In genomic region chr10:40446088-40446604, GRCm38 (mm10) we compare ENCODE assay signal across 15 mouse cellular contexts.
DNase-seq lines count a peak whose midpoint lies in the region; ATAC-seq and TF ChIP-seq lines count a peak whose summit lies in the region.
"Had no signal": no experiment of that assay in that cellular context is flagged by ENCODE, and none has a peak within 500 bp of the region (broad histone marks: within the 10 kb centered on the region; RNA-seq: fewer than 3 reads in every experiment).

No protein-coding gene starts in this region.

- no peak for ATAC-seq in heart, postnatal 0 days (ENCODE audit: insufficient read depth, low read depth)
- ATAC-seq in hindbrain, embryonic 15.5 days (ENCODE audit: low FRiP score, low read depth): no peak

- TF ChIP-seq EP300 in heart, postnatal 0 days (IDR thresholded peaks at IDR 0.05; ENCODE audit: low read depth): no peak

- WGBS in heart, postnatal 0 days: 48% methylated on average over 3 of the region's 3 CpGs
- WGBS in hindbrain, embryonic 15.5 days: 45% methylated on average over 3 of the region's 3 CpGs
- WGBS in olfactory bulb, adult 2 months: 19% methylated on average over 3 of the region's 3 CpGs

- peaks cover 7% of the 10 kb centered on the region for H3K4me1 ChIP-seq in heart, postnatal 0 days (ENCODE audit: control insufficient read depth, insufficient read depth)
- H3K4me1 ChIP-seq in hindbrain, embryonic 15.5 days (replicated peaks): peaks cover 35% of the 10 kb centered on the region
- peaks cover 16% of the 10 kb centered on the region for H3K4me1 ChIP-seq in olfactory bulb, adult 2 months (ENCODE audit: control insufficient read depth, insufficient read depth, low read length)

- no peak for TF ChIP-seq CTCF in heart, postnatal 0 days (IDR thresholded peaks at IDR 0.05; ENCODE audit: low read depth)
- no peak for TF ChIP-seq CTCF in olfactory bulb, adult 2 months (IDR thresholded peaks at IDR 0.05; ENCODE audit: insufficient read depth, low read depth, low read length)

- TF ChIP-seq POLR2A in olfactory bulb, adult 2 months (IDR thresholded peaks at IDR 0.05; ENCODE audit: insufficient read depth, low read depth, low read length): no peak

- peak overlapping the region; percentile 15; the same call in 1 of the 2 replicates for H3K27ac ChIP-seq in heart, postnatal 0 days (ENCODE audit: low read depth)
- peak overlapping the region; percentile 56 for H3K27ac ChIP-seq in hindbrain, embryonic 15.5 days (replicated peaks)
- peak overlapping the region; percentile 93 for H3K27ac ChIP-seq in olfactory bulb, adult 2 months (ENCODE audit: insufficient read depth, low read depth, low read length)
- H3K27ac ChIP-seq: embryonic facial prominence, embryonic 15.5 days; limb, embryonic 13.5 days had no signal

- no peaks in the 10 kb centered on the region for H3K36me3 ChIP-seq in heart, postnatal 0 days (replicated peaks; ENCODE audit: control insufficient read depth, insufficient read depth, low read length)
- H3K36me3 ChIP-seq in hindbrain, embryonic 15.5 days: no peaks in the 10 kb centered on the region
- H3K36me3 ChIP-seq: embryonic facial prominence, embryonic 15.5 days had no signal

- H3K4me3 ChIP-seq in heart, postnatal 0 days (ENCODE audit: low read depth, low read length): no peak overlapping the region
- no peak overlapping the region for H3K4me3 ChIP-seq in hindbrain, embryonic 15.5 days
- H3K4me3 ChIP-seq in olfactory bulb, adult 2 months (ENCODE audit: insufficient read depth, low read depth, low read length): no peak overlapping the region
- H3K4me3 ChIP-seq: embryonic facial prominence, embryonic 15.5 days; limb, embryonic 13.5 days; myocyte had no signal

- H3K9me3 ChIP-seq in heart, postnatal 0 days (replicated peaks; ENCODE audit: control insufficient read depth, low read length): no peaks in the 10 kb centered on the region
- no peaks in the 10 kb centered on the region for H3K9me3 ChIP-seq in hindbrain, embryonic 15.5 days
- H3K9me3 ChIP-seq: embryonic facial prominence, embryonic 15.5 days had no signal

- no peak for DNase-seq in heart, postnatal 0 days (ENCODE audit: low spot score)
- no peak for DNase-seq in heart, adult 9 months (ENCODE audit: low spot score in 2 of 2)
- DNase-seq in brain, adult 2 months (ENCODE audit: low read depth, low spot score): peak; percentile 86
- DNase-seq in cerebellum, adult 11 months: no peak
- no peak for DNase-seq in embryo, embryonic 9.5 days (ENCODE audit: extremely low spot score)
- DNase-seq: adrenal gland, postnatal 25 days; cerebellum, adult 11-12 months; heart, postnatal 36 days; kidney, adult 8-10 months; lung, adult 18-20 months had no signal

- H3K4me2 ChIP-seq in heart, postnatal 0 days (ENCODE audit: low read depth, low read length): no peak overlapping the region
- no peak overlapping the region for H3K4me2 ChIP-seq in hindbrain, embryonic 15.5 days
- H3K4me2 ChIP-seq: embryonic facial prominence, embryonic 15.5 days; limb, embryonic 13.5 days had no signal

- no peak overlapping the region for H3K9ac ChIP-seq in heart, postnatal 0 days (replicated peaks; ENCODE audit: low read depth, low read length)
- H3K9ac ChIP-seq in hindbrain, embryonic 15.5 days: no peak overlapping the region
- H3K9ac ChIP-seq: embryonic facial prominence, embryonic 15.5 days; limb, embryonic 13.5 days had no signal

- H3K27me3 ChIP-seq in heart, postnatal 0 days (ENCODE audit: control insufficient read depth, insufficient read depth, low read length): no peaks in the 10 kb centered on the region
- no peaks in the 10 kb centered on the region for H3K27me3 ChIP-seq in hindbrain, embryonic 15.5 days
- H3K27me3 ChIP-seq: embryonic facial prominence, embryonic 15.5 days; limb, embryonic 13.5 days had no signal

Comparison
In these comparisons a context has a peak if more than half of its experiments do, and no peak if none do; other contexts are left out.
1. H3K27ac ChIP-seq: peak in every context shown above with its lines; median percentile 93 in olfactory bulb, adult 2 months; 56 in hindbrain, embryonic 15.5 days; 15 in heart, postnatal 0 days.